In genomic region chr17:69162731-69163130, GRCm38 (mm10) we compare ENCODE assay signal across 21 mouse cellular contexts.
"Had no signal": no experiment of that assay in that cellular context is flagged by ENCODE, and none has a peak within 500 bp of the region (broad histone marks: within the 10 kb centered on the region; RNA-seq: fewer than 3 reads in every experiment).

No protein-coding gene starts in this region.

- DNase-seq: forebrain, postnatal 0 days; gastrocnemius, postnatal 14 days; heart, adult 18-20 months; heart, postnatal 10 days; kidney, adult 11 months; kidney, adult 8-10 months; kidney, postnatal 14 days; layer of hippocampus, adult 9-11 months; layer of hippocampus, postnatal 36 days; left cerebral cortex, postnatal 4 days had no signal

- ATAC-seq: forebrain, postnatal 0 days; hindbrain, postnatal 0 days; intestine, embryonic 16.5 days; liver, embryonic 12.5 days had no signal

- H3K9ac ChIP-seq: forebrain, postnatal 0 days; heart, embryonic 12.5 days; hindbrain, embryonic 13.5 days; hindbrain, embryonic 15.5 days; kidney, embryonic 15.5 days; limb, embryonic 13.5 days; limb, embryonic 15.5 days; liver, embryonic 12.5 days; liver, embryonic 14.5 days had no signal

- H3K27ac ChIP-seq: heart, embryonic 10.5 days; hindbrain, embryonic 13.5 days; hindbrain, embryonic 15.5 days; hindbrain, postnatal 0 days; kidney, embryonic 15.5 days; limb, embryonic 13.5 days; limb, embryonic 15.5 days; liver, embryonic 12.5 days; liver, embryonic 14.5 days had no signal

- H3K4me2 ChIP-seq: heart, embryonic 12.5 days; hindbrain, embryonic 13.5 days; hindbrain, embryonic 15.5 days; kidney, embryonic 15.5 days; limb, embryonic 13.5 days; limb, embryonic 15.5 days; liver, embryonic 12.5 days had no signal

- H3K4me3 ChIP-seq: heart, embryonic 10.5 days; heart, embryonic 12.5 days; hindbrain, embryonic 13.5 days; hindbrain, embryonic 15.5 days; kidney, embryonic 15.5 days; limb, embryonic 13.5 days; limb, embryonic 15.5 days; liver, embryonic 12.5 days had no signal

- H3K27me3 ChIP-seq: heart, embryonic 12.5 days; hindbrain, embryonic 13.5 days; hindbrain, embryonic 15.5 days; kidney, embryonic 15.5 days; limb, embryonic 13.5 days; limb, embryonic 15.5 days had no signal

- H3K9me3 ChIP-seq: heart, embryonic 10.5 days; heart, embryonic 12.5 days; hindbrain, embryonic 13.5 days; hindbrain, embryonic 15.5 days; kidney, embryonic 15.5 days; limb, embryonic 13.5 days; limb, embryonic 15.5 days; liver, embryonic 12.5 days had no signal

- H3K36me3 ChIP-seq: heart, embryonic 10.5 days; heart, embryonic 12.5 days; hindbrain, embryonic 13.5 days; hindbrain, embryonic 15.5 days; kidney, embryonic 15.5 days; limb, embryonic 13.5 days; limb, embryonic 15.5 days; liver, embryonic 12.5 days had no signal

- H3K4me1 ChIP-seq: liver, embryonic 12.5 days had no signal
